Mouse (Mus musculus): Measurements from ENCODE around the gene Gpx3. TPM values are rescaled to one million over a fixed set of nuclear protein-coding genes. Genes with fewer than 3 reads are reported as not detected.
"Not testable (repeated sequence)": the region's sequence is repeated elsewhere in the genome, so short reads cannot be mapped to it uniquely, and the experiment has no call there.

Gene Gpx3
- 43.1 and 43.3 TPM in 2 replicates for polyA plus RNA-seq (2015; fragmentation: Nextera tagmentation; extraction: Ambion mirVana)

GRCm38 (mm10) chr11:54902333-54903323, at the start of gene Gpx3:
Gpx3 (plus strand) TSS chr11:54902453.
- ATAC-seq (ENCODE audit: insufficient read depth), result peak; percentile 63
- H3K9ac ChIP-seq, result peak within 1 kb of the TSS; percentile 19; the same call in 1 of the 2 replicates
- H3K36me3 ChIP-seq (replicated peaks), result no peaks in the 10 kb centered on the region
- peak within 1 kb of the TSS; percentile 49 for H3K4me3 ChIP-seq (replicated peaks)
- H3K27ac ChIP-seq (replicated peaks), result no peak within 1 kb of the TSS
- WGBS (ENCODE audit: insufficient replicate concordance), result 15% methylated on average over 45 of the region's 45 CpGs
- H3K4me2 ChIP-seq, result peak within 1 kb of the TSS; percentile 63
- peaks cover 16% of the 10 kb centered on the region for H3K27me3 ChIP-seq
- H3K9me3 ChIP-seq (replicated peaks), result no peaks in the 10 kb centered on the region
- H3K4me1 ChIP-seq (replicated peaks), result peaks cover 33% of the 10 kb centered on the region

GRCm38 (mm10) chr11:54858880-54859279, 43.4 kb upstream of the Gpx3 start:
- not testable (repeated sequence) for ATAC-seq (ENCODE audit: insufficient read depth)

GRCm38 (mm10) chr11:54859322-54860165, 42.7 kb upstream of the Gpx3 start:
- Histone ChIP-seq H3K36me3 (replicated peaks) (no peaks in the 10 kb centered on the region), H3K9me3 (replicated peaks) (no peaks in the 10 kb centered on the region), H3K4me3 (replicated peaks) (peak overlapping the region; percentile 73), H3K4me1 (replicated peaks) (peaks cover 34% of the 10 kb centered on the region), H3K27me3 (no peaks in the 10 kb centered on the region), H3K27ac (replicated peaks) (peak overlapping the region; percentile 2; the same call in 1 of the 2 replicates), H3K9ac (peak overlapping the region; percentile 73), H3K4me2 (peak overlapping the region; percentile 86)
- no peak for ATAC-seq (ENCODE audit: insufficient read depth)
- WGBS (ENCODE audit: insufficient replicate concordance), result 23% methylated on average over 11 of the region's 11 CpGs

More at GRCm38 (mm10) chr11:54858880-54859279, 43.4 kb upstream of the Gpx3 start:
- H3K4me2 ChIP-seq; H3K36me3 ChIP-seq (replicated peaks); H3K9me3 ChIP-seq (replicated peaks); H3K27me3 ChIP-seq; H3K27ac ChIP-seq (replicated peaks); H3K9ac ChIP-seq; H3K4me3 ChIP-seq (replicated peaks): not testable (repeated sequence)
- 93% methylated on average over 11 of the region's 12 CpGs for WGBS (ENCODE audit: insufficient replicate concordance)
- H3K4me1 ChIP-seq (replicated peaks), result peaks cover 34% of the 10 kb centered on the region

- Histone ChIP-seq H3K27me3 (no peaks in the 10 kb centered on the region), H3K4me3 (replicated peaks) (peak within 1 kb of the TSS; percentile 73)
These were observed 41.8 kb upstream of the Gpx3 start, which contains the start of gene Lyrm7 for GRCm38 (mm10) chr11:54860256-54861038. Lyrm7 (minus strand) TSS chr11:54860916.

GRCm38 (mm10) chr11:54861471-54862420, 40.5 kb upstream of the Gpx3 start:
- 80% methylated on average over 5 of the region's 5 CpGs for WGBS (ENCODE audit: insufficient replicate concordance)
- no peaks in the 10 kb centered on the region for H3K9me3 ChIP-seq (replicated peaks)
- H3K27ac ChIP-seq (replicated peaks), result peak overlapping the region; percentile 96
- no peaks in the 10 kb centered on the region for H3K27me3 ChIP-seq
- peak overlapping the region; percentile 86 for H3K4me2 ChIP-seq
- peak overlapping the region; percentile 73 for H3K4me3 ChIP-seq (replicated peaks)
- ATAC-seq (ENCODE audit: insufficient read depth), result no peak
- H3K9ac ChIP-seq, result peak overlapping the region; percentile 46
- peaks cover 48% of the 10 kb centered on the region for H3K4me1 ChIP-seq (replicated peaks)
- no peaks in the 10 kb centered on the region for H3K36me3 ChIP-seq (replicated peaks)

More at GRCm38 (mm10) chr11:54860256-54861038, 41.8 kb upstream of the Gpx3 start, which contains the start of gene Lyrm7:
- under 1% methylated on average over 42 of the region's 42 CpGs for WGBS (ENCODE audit: insufficient replicate concordance)
- Histone ChIP-seq H3K9me3 (replicated peaks) (no peaks in the 10 kb centered on the region), H3K4me1 (replicated peaks) (peaks cover 41% of the 10 kb centered on the region), H3K27ac (replicated peaks) (peak within 1 kb of the TSS; percentile 96), H3K36me3 (replicated peaks) (no peaks in the 10 kb centered on the region), H3K4me2 (peak within 1 kb of the TSS; percentile 86), H3K9ac (peak within 1 kb of the TSS; percentile 73)
- peak; percentile 96 for ATAC-seq (ENCODE audit: insufficient read depth)

- no peaks in the 10 kb centered on the region for H3K27me3 ChIP-seq
- H3K9ac ChIP-seq, result no peak overlapping the region
- peaks cover 59% of the 10 kb centered on the region for H3K4me1 ChIP-seq (replicated peaks)
- H3K9me3 ChIP-seq (replicated peaks), result no peaks in the 10 kb centered on the region
- 41% methylated on average over 10 of the region's 10 CpGs for WGBS (ENCODE audit: insufficient replicate concordance)
- H3K27ac ChIP-seq (replicated peaks), result 0 out of 2 replicates have a peak overlapping the region, but pooled peaks have one; percentile 22
- ATAC-seq (ENCODE audit: insufficient read depth), result no peak
- H3K4me2 ChIP-seq, result no peak overlapping the region
- H3K4me3 ChIP-seq (replicated peaks), result no peak overlapping the region
- H3K36me3 ChIP-seq (replicated peaks), result no peaks in the 10 kb centered on the region
These were observed 39.4 kb upstream of the Gpx3 start for GRCm38 (mm10) chr11:54862621-54863520.

GRCm38 (mm10) chr11:54865330-54866085, 36.7 kb upstream of the Gpx3 start:
- Histone ChIP-seq H3K4me2 (peak overlapping the region; percentile 90), H3K27ac (replicated peaks) (peak overlapping the region; percentile 90), H3K9me3 (replicated peaks) (no peaks in the 10 kb centered on the region), H3K27me3 (no peaks in the 10 kb centered on the region), H3K4me3 (replicated peaks) (peak overlapping the region; percentile 74), H3K9ac (peak overlapping the region; percentile 82), H3K4me1 (replicated peaks) (peaks cover 68% of the 10 kb centered on the region), H3K36me3 (replicated peaks) (peaks cover 15% of the 10 kb centered on the region)
- no peak for ATAC-seq (ENCODE audit: insufficient read depth)
- WGBS (ENCODE audit: insufficient replicate concordance), result 52% methylated on average over 6 of the region's 6 CpGs

- peak within 1 kb of the TSS; percentile 74 for H3K4me3 ChIP-seq (replicated peaks)
- peaks cover 63% of the 10 kb centered on the region for H3K4me1 ChIP-seq (replicated peaks)
- under 1% methylated on average over 107 of the region's 107 CpGs for WGBS (ENCODE audit: insufficient replicate concordance)
- peak within 1 kb of the TSS; percentile 90 for H3K27ac ChIP-seq (replicated peaks)
- peak; percentile 83 for ATAC-seq (ENCODE audit: insufficient read depth)
- H3K27me3 ChIP-seq, result no peaks in the 10 kb centered on the region
- H3K9me3 ChIP-seq (replicated peaks), result no peaks in the 10 kb centered on the region
- H3K36me3 ChIP-seq (replicated peaks), result peaks cover 24% of the 10 kb centered on the region
- H3K4me2 ChIP-seq, result peak within 1 kb of the TSS; percentile 90
- peak within 1 kb of the TSS; percentile 82 for H3K9ac ChIP-seq
These were observed 35.9 kb upstream of the Gpx3 start, which contains the start of gene Hint1 for GRCm38 (mm10) chr11:54866119-54867048. Hint1 (plus strand) TSS chr11:54866383.

Data from liver, embryonic 15.5 days (tissue).